Mouse (Mus musculus) B cell, adult 2 months (primary cell): ENCODE results near the gene Gspt1.
A peak's percentile ranks its signal among the peaks of the same experiment; 100 is the strongest.
"Not testable (repeated sequence)": the region's sequence is repeated elsewhere in the genome, so short reads cannot be mapped to it uniquely, and the experiment has no call there.

Source experiments
- DNase-seq, 2 experiments: peaks; one replicate each; pipeline ENCODE4 v3.0.0; 2022

The Gspt1 gene

DNA sequence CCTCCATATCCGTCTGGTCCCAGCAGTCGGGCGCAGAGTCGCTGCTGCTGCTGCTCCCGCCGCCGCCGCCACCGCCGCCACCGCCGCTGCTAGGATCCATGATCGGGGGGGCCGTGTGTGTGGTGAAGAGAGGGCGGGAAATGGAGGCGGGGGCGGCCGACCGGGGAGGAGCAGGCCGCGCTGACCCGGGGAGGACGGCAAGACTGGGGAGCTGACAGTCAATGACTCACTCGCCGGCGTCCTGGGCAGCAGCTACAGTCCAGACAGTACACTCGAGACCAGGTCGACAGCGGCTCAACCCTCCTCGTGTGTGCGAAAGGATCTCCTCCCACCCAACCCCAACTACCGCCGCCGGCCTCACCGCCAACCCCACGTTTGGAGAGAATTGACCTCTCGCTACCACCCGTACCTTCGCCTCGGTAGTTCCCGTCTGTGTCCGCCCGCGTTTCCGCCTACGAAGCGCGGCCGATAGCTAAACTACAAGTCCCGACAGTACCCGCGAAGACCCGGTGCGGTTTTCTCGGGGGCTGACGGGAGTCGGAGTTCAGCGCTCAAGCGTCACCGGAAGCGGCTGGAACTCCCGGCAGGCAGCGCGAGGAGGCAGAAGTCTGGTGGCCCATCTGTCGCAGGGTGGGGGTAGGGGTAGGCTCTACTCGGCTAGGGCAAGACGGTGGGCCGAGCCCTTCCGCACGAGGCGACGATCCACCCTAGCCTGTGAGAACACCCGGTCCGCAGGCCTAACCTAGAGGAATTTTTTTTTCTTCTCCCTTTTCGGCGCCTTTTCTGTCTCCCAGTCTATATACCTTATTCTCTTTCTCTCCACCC is at the start of gene Gspt1:
Gene Gspt1 (minus strand): TSS at position 428 of the 825 bp plus-strand sequence.
- DNase-seq: peak; percentile 96 to 97

- DNase-seq: no peak
These were observed 49.6 kb upstream of the Gspt1 start for GRCm38 (mm10) chr16:11303741-11304140.

- DNase-seq: peak in 1 of 2 experiments; percentile 21
These were observed 43.6 kb upstream of the Gspt1 start for GRCm38 (mm10) chr16:11297700-11298099.

- not testable (repeated sequence) for DNase-seq
These were observed 41.5 kb upstream of the Gspt1 start for GRCm38 (mm10) chr16:11295583-11295982.

DNA sequence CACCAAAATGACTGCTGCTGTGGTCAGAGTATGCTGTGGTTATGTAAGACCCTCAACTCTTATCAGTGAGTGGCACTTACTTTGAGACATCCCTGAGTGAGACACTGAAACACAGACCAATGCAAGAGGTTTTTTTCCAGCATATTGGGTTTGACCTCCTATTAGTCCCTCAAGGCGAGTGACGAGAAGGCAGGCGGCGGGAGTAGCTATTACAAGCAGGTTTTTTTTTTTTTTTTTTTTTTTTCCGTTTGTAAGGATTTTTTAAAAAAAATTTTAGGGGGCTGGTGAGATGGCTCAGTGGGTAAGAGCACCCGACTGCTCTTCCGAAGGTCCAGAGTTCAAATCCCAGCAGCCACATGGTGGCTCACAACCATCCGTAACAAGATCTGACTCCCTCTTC is 34.7 kb upstream of the Gspt1 start:
- not testable (repeated sequence) for DNase-seq

GRCm38 (mm10) chr16:11285949-11286348 is 31.8 kb upstream of the Gspt1 start:
- no peak for DNase-seq

- DNase-seq: no peak
These were observed 30.8 kb upstream of the Gspt1 start for GRCm38 (mm10) chr16:11284881-11285280.

GRCm38 (mm10) chr16:11282655-11283232 is 28.6 kb upstream of the Gspt1 start:
- DNase-seq: no peak

DNA sequence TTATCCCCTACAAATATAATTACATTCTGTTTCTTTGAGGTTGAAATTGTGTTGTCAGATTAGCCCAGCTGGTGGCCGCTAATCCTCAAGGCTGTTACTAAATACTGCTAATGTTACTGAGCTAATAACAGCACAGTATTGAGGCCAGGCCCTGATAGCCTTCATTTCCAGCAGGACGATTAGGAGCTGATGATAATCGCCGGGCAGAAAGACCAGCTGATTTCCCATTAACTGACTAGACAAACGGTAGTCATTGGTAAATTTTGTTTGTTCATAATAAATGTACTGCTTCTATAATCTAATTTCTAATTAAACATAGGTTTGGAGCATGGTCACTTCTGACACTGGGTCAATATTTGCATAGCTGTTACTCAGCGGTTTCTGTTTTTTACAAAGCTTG is 24.7 kb upstream of the Gspt1 start:
- no peak for DNase-seq

DNA sequence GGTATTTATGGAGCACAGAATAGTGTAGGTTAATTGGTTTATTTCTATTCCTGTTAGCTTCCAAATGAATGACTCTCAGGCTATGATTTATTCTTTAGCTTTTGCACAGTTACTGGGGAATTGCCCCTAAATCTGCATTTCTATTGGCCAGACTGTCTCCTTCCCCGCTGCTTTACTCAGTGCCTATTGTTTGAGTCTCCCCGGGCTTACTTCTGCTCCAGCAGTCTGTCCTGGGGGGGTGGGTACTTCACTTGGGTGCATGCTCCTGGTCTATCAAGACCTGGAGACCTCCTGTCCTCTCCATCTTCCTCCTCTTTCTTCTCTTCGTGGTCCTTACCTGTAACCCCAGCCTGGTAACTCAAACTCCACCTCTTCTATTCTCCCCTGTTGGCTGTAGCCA is 22.8 kb upstream of the Gspt1 start:
- no peak for DNase-seq

GRCm38 (mm10) chr16:11271073-11271472 is 16.9 kb upstream of the Gspt1 start:
- DNase-seq: no peak

- no peak for DNase-seq
These were observed 16.5 kb upstream of the Gspt1 start for GRCm38 (mm10) chr16:11270642-11271041.

DNA sequence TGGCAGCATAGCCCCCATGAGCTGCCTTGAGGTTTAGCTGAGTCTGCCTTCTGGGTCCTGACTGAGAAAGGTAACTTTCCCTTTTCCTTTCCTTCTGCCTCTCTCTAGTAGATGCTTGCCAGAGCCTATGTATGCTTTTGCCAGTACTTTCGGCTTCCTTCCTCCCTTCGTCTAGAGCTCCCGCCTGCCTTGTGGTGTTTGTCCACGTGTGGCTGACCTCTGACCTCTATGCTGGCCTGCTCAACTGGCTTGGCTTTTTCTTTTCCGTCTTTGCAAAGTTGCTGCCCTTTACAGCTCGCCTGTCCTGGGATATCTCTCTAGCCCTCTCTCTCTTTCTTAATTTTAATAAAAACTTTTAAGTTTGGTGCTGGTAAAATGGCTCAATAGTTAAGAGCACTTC is 15.7 kb upstream of the Gspt1 start:
- DNase-seq: no peak

DNA sequence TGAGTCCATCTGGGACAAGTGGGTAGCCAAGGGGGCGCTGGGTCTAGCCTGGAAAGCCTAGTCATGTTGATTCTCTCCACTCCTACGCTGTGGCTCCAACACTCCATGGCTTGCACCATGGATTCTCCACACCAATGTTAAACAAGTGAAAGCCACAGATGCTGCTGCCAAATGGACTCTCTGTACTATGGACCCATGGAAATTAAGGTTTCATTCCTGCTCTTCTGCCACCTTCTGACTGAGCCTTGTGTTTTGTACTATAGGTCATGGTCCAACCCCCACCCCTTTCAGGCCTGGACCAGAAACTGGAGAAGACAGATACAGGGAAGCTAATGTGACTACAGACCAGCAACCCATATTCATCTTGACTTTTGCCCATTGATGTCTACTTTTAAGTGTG is 12.4 kb upstream of the Gspt1 start:
- DNase-seq: no peak

GRCm38 (mm10) chr16:11263266-11263665 is 9.1 kb upstream of the Gspt1 start:
- DNase-seq: no peak

DNA sequence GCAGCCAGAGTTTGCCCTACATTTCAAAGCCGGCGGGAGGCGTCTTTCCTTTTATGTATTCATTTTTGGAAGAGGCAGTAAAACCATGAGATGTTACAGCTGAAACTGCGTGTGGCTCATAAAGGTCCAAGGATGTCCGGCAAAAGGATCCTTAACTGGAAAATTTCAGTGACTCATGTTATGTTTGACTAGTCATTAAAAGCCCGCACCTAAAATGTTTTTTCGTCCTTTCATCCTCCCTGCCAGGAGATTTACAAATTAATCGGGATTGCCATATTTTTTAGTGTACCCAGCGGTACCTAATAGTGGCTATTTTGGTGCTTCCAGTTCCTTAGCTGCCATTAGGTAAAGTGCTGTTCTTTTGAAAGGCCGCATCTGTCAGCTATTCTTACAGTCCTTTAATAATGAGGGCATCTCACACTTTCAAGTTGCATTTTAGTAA is 619 bp upstream of the Gspt1 start:
- no peak for DNase-seq

DNA sequence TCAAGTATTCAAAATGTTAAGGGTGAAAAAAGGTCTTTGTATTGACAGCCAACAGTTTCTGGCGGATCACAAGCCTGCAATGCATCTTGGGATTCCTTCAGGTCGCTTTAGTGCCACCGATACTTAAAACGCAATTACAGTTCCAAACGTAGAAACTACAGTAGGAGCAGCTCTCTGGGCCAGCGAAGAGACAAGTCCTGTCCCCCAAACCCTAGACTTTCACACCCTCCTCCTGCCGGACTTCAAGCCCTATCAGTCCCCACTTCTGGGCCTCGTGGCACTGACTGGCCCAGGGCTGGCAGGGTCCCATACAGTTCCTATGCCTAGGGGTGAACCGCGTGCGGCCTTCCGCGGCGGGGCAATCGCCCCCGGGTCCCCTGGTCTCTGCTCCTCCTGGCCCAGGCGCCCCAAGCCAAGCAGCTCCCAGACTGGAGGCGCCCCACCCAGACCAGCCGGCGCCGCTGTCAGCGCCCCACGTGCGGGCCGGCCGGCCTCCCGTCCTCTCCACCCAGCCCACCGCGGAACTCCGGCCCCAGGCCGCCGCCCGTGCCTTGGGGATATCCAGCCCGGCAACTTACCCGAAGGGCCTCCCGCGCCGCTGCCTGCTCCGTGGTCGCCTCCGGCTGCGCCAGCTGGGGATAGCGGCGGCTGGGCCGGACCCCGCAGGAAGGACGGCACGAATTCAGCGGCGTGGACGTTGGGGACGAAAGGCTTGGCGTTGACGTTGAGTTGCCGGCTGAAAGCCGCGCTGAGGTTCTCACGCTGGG is 877 bp downstream of the Gspt1 start:
- peak; percentile 53 to 58 for DNase-seq

GRCm38 (mm10) chr16:11247791-11248190 is 6.3 kb downstream of the Gspt1 start:
- DNase-seq: no peak

DNA sequence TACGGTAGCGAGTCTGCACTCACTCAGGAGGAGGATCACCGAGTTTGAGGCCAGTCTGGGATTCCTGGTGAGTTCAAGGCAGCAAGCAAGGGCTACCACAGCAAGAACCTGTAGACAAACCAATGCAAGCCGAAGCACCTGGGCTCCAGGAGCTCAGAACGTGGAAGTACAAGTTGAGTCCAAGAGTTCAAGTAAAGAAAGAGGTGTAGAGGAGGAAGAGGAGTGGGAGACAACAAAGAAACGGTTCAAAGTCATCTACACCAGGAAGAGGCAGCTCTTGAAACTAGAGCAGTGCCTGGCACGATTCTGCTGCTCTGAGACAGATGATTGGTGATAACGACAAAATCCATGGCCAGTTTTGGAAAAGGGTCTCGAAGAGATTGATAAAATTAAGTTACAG is 8.4 kb downstream of the Gspt1 start:
- DNase-seq: no peak

DNA sequence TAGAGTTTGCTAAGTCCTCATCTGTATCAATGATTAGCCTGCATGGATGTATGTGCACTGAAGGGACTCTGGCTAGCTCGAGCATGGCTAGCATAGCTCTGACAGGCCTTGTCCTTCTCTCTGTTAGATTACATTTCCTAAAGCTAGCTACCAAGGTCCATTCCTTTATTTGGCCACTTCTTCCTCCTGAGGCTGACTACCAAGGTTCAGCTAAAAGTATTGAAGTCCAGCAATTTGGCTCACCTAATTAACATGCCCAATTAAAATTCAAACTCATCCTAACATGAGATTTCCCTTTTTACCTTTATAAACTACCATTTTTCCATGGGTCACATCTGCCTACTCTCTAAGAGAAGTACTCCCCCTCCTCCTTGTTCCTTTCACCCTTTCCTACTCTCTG is 11.7 kb downstream of the Gspt1 start:
- no peak for DNase-seq

GRCm38 (mm10) chr16:11217801-11218200 is 36.3 kb downstream of the Gspt1 start:
- no peak for DNase-seq

DNA sequence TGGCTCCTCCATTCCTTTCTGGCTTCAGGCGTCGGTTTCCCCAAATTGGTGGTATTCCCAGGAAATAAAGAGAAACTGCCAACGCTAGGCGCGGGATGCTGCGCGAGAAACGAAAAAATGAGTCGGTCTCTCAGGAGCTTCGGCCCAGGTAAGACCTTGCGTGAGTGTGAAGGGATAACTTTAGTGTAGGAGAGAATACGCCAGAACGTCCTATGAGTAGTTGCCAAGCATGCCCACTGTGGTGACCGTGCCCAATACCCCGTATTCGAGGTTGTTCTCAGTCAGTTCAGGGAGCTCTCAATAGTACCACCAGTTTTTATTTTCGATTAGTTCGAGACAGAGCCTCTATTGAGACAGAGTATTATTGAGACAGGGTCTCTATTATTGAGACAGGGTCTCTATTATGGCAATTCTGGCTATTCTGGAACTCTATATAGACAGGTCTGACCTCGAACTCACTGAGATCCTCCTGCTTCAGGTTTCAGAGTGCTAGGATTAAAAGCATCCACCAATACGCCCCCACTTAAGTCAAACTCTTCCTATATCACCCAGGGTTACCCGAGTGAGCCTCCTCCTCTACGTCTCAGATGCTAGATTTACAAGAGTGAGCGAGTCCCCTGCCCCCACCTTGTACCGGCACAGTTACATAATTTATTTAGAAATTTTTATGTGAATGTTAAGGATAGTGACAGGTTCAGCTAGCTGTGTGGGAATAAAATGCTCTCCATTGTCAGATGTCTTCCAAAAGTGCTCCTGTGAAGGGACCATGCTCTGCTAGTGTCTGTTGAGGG is 50.3 kb downstream of the Gspt1 start:
- no peak for DNase-seq
